Mouse (Mus musculus): ENCODE measurements at regions not wholly inside any gene's neighbourhood (a gene's known extent, or its start where the extent isn't known, plus 50 kb on each side); places are given as distances from the start of the nearest gene placed in this dataset.
"Not testable (repeated sequence)": the region's sequence is repeated elsewhere in the genome, so short reads cannot be mapped to it uniquely, and the experiment has no call there.

GRCm38 (mm10) chr2:55182416-55182815, 253.4 kb upstream of the Kcnj3 start:
- no peak for DNase-seq (ENCODE audit: low spot score)
- 79% methylated on average over 2 of the region's 2 CpGs for WGBS
- no peaks in the 10 kb centered on the region for H3K36me3 ChIP-seq (ENCODE audit: control insufficient read depth, insufficient read depth, low read length)
- no peaks in the 10 kb centered on the region for H3K27me3 ChIP-seq (ENCODE audit: control insufficient read depth, insufficient read depth, low read length)
- no peaks in the 10 kb centered on the region for H3K9me3 ChIP-seq (ENCODE audit: control insufficient read depth, low read length)
- H3K27ac ChIP-seq (ENCODE audit: low read depth, low read length): no peak overlapping the region
- H3K4me1 ChIP-seq (replicated peaks; ENCODE audit: control insufficient read depth, insufficient read depth, low read length): no peaks in the 10 kb centered on the region
- no peak overlapping the region for H3K4me2 ChIP-seq (ENCODE audit: low read depth, low read length, severe bottlenecking)
- ATAC-seq (replicated peaks; ENCODE audit: low FRiP score): no peak
- no peak overlapping the region for H3K4me3 ChIP-seq (ENCODE audit: low read depth, low read length)
- H3K9ac ChIP-seq (ENCODE audit: low read length): no peak overlapping the region

- H3K4me3 ChIP-seq (ENCODE audit: low read depth, low read length): no peak overlapping the region
- 94% methylated on average over 1 of the region's 1 CpGs for WGBS
- no peak for ATAC-seq (replicated peaks; ENCODE audit: low FRiP score)
- no peaks in the 10 kb centered on the region for H3K9me3 ChIP-seq (ENCODE audit: control insufficient read depth, low read length)
- no peak overlapping the region for H3K27ac ChIP-seq (ENCODE audit: low read depth, low read length)
- no peak for DNase-seq (ENCODE audit: low spot score)
- H3K4me1 ChIP-seq (replicated peaks; ENCODE audit: control insufficient read depth, insufficient read depth, low read length): no peaks in the 10 kb centered on the region
- H3K9ac ChIP-seq (ENCODE audit: low read length): no peak overlapping the region
- H3K4me2 ChIP-seq (ENCODE audit: low read depth, low read length, severe bottlenecking): no peak overlapping the region
- no peaks in the 10 kb centered on the region for H3K27me3 ChIP-seq (ENCODE audit: control insufficient read depth, insufficient read depth, low read length)
- H3K36me3 ChIP-seq (ENCODE audit: control insufficient read depth, insufficient read depth, low read length): no peaks in the 10 kb centered on the region
These were observed 228.9 kb upstream of the Kcnj3 start for GRCm38 (mm10) chr2:55206891-55207290.

- H3K4me2 ChIP-seq (ENCODE audit: low read depth, low read length, severe bottlenecking): no peak overlapping the region
- ATAC-seq (replicated peaks; ENCODE audit: low FRiP score) (no peak), DNase-seq (ENCODE audit: low spot score) (no peak)
- H3K4me1 ChIP-seq (replicated peaks; ENCODE audit: control insufficient read depth, insufficient read depth, low read length): no peaks in the 10 kb centered on the region
- H3K9me3 ChIP-seq (ENCODE audit: control insufficient read depth, low read length): no peaks in the 10 kb centered on the region
- H3K36me3 ChIP-seq (ENCODE audit: control insufficient read depth, insufficient read depth, low read length): no peaks in the 10 kb centered on the region
- no peak overlapping the region for H3K9ac ChIP-seq (ENCODE audit: low read length)
- no peak overlapping the region for H3K27ac ChIP-seq (ENCODE audit: low read depth, low read length)
- H3K27me3 ChIP-seq (ENCODE audit: control insufficient read depth, insufficient read depth, low read length): no peaks in the 10 kb centered on the region
- no peak overlapping the region for H3K4me3 ChIP-seq (ENCODE audit: low read depth, low read length)
- 91% methylated on average over 2 of the region's 2 CpGs for WGBS
These were observed 227.2 kb upstream of the Kcnj3 start for GRCm38 (mm10) chr2:55208620-55209019.

- no peak for ATAC-seq (replicated peaks; ENCODE audit: low FRiP score)
- Histone ChIP-seq H3K27ac (ENCODE audit: low read depth, low read length) (no peak overlapping the region), H3K4me3 (ENCODE audit: low read depth, low read length) (no peak overlapping the region), H3K4me2 (ENCODE audit: low read depth, low read length, severe bottlenecking) (no peak overlapping the region), H3K4me1 (replicated peaks; ENCODE audit: control insufficient read depth, insufficient read depth, low read length) (no peaks in the 10 kb centered on the region), H3K9ac (ENCODE audit: low read length) (no peak overlapping the region), H3K9me3 (ENCODE audit: control insufficient read depth, low read length) (no peaks in the 10 kb centered on the region), H3K36me3 (ENCODE audit: control insufficient read depth, insufficient read depth, low read length) (no peaks in the 10 kb centered on the region), H3K27me3 (ENCODE audit: control insufficient read depth, insufficient read depth, low read length) (no peaks in the 10 kb centered on the region)
- 65% methylated on average over 3 of the region's 3 CpGs for WGBS
- no peak for DNase-seq (ENCODE audit: low spot score)
These were observed 225.9 kb upstream of the Kcnj3 start for GRCm38 (mm10) chr2:55209848-55210390.

GRCm38 (mm10) chr2:55211281-55211680, 224.5 kb upstream of the Kcnj3 start:
- no peaks in the 10 kb centered on the region for H3K9me3 ChIP-seq (ENCODE audit: control insufficient read depth, low read length)
- H3K27ac ChIP-seq (ENCODE audit: low read depth, low read length): no peak overlapping the region
- no peaks in the 10 kb centered on the region for H3K27me3 ChIP-seq (ENCODE audit: control insufficient read depth, insufficient read depth, low read length)
- no peaks in the 10 kb centered on the region for H3K36me3 ChIP-seq (ENCODE audit: control insufficient read depth, insufficient read depth, low read length)
- H3K4me1 ChIP-seq (replicated peaks; ENCODE audit: control insufficient read depth, insufficient read depth, low read length): no peaks in the 10 kb centered on the region
- 87% methylated on average over 2 of the region's 2 CpGs for WGBS
- no peak overlapping the region for H3K4me3 ChIP-seq (ENCODE audit: low read depth, low read length)
- DNase-seq (ENCODE audit: low spot score) (no peak), ATAC-seq (replicated peaks; ENCODE audit: low FRiP score) (no peak)
- no peak overlapping the region for H3K4me2 ChIP-seq (ENCODE audit: low read depth, low read length, severe bottlenecking)
- H3K9ac ChIP-seq (ENCODE audit: low read length): no peak overlapping the region

- H3K9me3 ChIP-seq (ENCODE audit: control insufficient read depth, low read length): no peaks in the 10 kb centered on the region
- H3K36me3 ChIP-seq (ENCODE audit: control insufficient read depth, insufficient read depth, low read length): no peaks in the 10 kb centered on the region
- ATAC-seq (replicated peaks; ENCODE audit: low FRiP score) (no peak), DNase-seq (ENCODE audit: low spot score) (no peak)
- no peak overlapping the region for H3K9ac ChIP-seq (ENCODE audit: low read length)
- H3K4me2 ChIP-seq (ENCODE audit: low read depth, low read length, severe bottlenecking): no peak overlapping the region
- H3K27me3 ChIP-seq (ENCODE audit: control insufficient read depth, insufficient read depth, low read length): no peaks in the 10 kb centered on the region
- H3K4me3 ChIP-seq (ENCODE audit: low read depth, low read length): no peak overlapping the region
- H3K4me1 ChIP-seq (replicated peaks; ENCODE audit: control insufficient read depth, insufficient read depth, low read length): no peaks in the 10 kb centered on the region
- no peak overlapping the region for H3K27ac ChIP-seq (ENCODE audit: low read depth, low read length)
- 76% methylated on average over 2 of the region's 2 CpGs for WGBS
These were observed 213.7 kb upstream of the Kcnj3 start for GRCm38 (mm10) chr2:55222046-55222445.

GRCm38 (mm10) chr2:55222741-55223140, 213.0 kb upstream of the Kcnj3 start:
- not testable (repeated sequence) for H3K4me1 ChIP-seq (replicated peaks; ENCODE audit: control insufficient read depth, insufficient read depth, low read length); H3K9ac ChIP-seq (ENCODE audit: low read length); H3K4me3 ChIP-seq (ENCODE audit: low read depth, low read length); ATAC-seq (replicated peaks; ENCODE audit: low FRiP score); H3K4me2 ChIP-seq (ENCODE audit: low read depth, low read length, severe bottlenecking); DNase-seq (ENCODE audit: low spot score); H3K36me3 ChIP-seq (ENCODE audit: control insufficient read depth, insufficient read depth, low read length); H3K9me3 ChIP-seq (ENCODE audit: control insufficient read depth, low read length); H3K27ac ChIP-seq (ENCODE audit: low read depth, low read length); H3K27me3 ChIP-seq (ENCODE audit: control insufficient read depth, insufficient read depth, low read length)
- 90% methylated on average over 5 of the region's 5 CpGs for WGBS

GRCm38 (mm10) chr2:55228131-55228797, 207.5 kb upstream of the Kcnj3 start:
- DNase-seq (ENCODE audit: low spot score) (no peak), ATAC-seq (replicated peaks; ENCODE audit: low FRiP score) (no peak; the same call in 1 of the 2 replicates)
- H3K27me3 ChIP-seq (ENCODE audit: control insufficient read depth, insufficient read depth, low read length): no peaks in the 10 kb centered on the region
- no peaks in the 10 kb centered on the region for H3K9me3 ChIP-seq (ENCODE audit: control insufficient read depth, low read length)
- no peaks in the 10 kb centered on the region for H3K36me3 ChIP-seq (ENCODE audit: control insufficient read depth, insufficient read depth, low read length)
- 78% methylated on average over 7 of the region's 7 CpGs for WGBS
- H3K9ac ChIP-seq (ENCODE audit: low read length): no peak overlapping the region
- H3K4me2 ChIP-seq (ENCODE audit: low read depth, low read length, severe bottlenecking): no peak overlapping the region
- no peak overlapping the region for H3K4me3 ChIP-seq (ENCODE audit: low read depth, low read length)
- no peak overlapping the region for H3K27ac ChIP-seq (ENCODE audit: low read depth, low read length)
- no peaks in the 10 kb centered on the region for H3K4me1 ChIP-seq (replicated peaks; ENCODE audit: control insufficient read depth, insufficient read depth, low read length)

- Histone ChIP-seq H3K9me3 (ENCODE audit: control insufficient read depth, low read length) (no peaks in the 10 kb centered on the region), H3K4me3 (ENCODE audit: low read depth, low read length) (no peak overlapping the region), H3K4me2 (ENCODE audit: low read depth, low read length, severe bottlenecking) (no peak overlapping the region), H3K27ac (ENCODE audit: low read depth, low read length) (no peak overlapping the region), H3K4me1 (replicated peaks; ENCODE audit: control insufficient read depth, insufficient read depth, low read length) (no peaks in the 10 kb centered on the region), H3K27me3 (ENCODE audit: control insufficient read depth, insufficient read depth, low read length) (no peaks in the 10 kb centered on the region), H3K36me3 (ENCODE audit: control insufficient read depth, insufficient read depth, low read length) (no peaks in the 10 kb centered on the region), H3K9ac (ENCODE audit: low read length) (no peak overlapping the region)
- ATAC-seq (replicated peaks; ENCODE audit: low FRiP score) (no peak), DNase-seq (ENCODE audit: low spot score) (no peak)
- WGBS: 82% methylated on average over 2 of the region's 2 CpGs
These were observed 203.9 kb upstream of the Kcnj3 start for GRCm38 (mm10) chr2:55231841-55232240.

Data from forebrain, embryonic 11.5 days (tissue).